Mouse (Mus musculus) myocyte (in vitro differentiated cells): Measurements from ENCODE around the gene Stk11.

Experiments
- CEBPB ChIP-seq: IDR thresholded peaks from 2 replicates; pipeline ENCODE4 v1.6.1; 2011; ENCODE audit warnings: mild to moderate bottlenecking, moderate library complexity; ENCODE audit not compliant: poor library complexity, insufficient read depth, severe bottlenecking
- MAX ChIP-seq: IDR thresholded peaks from one replicate; pipeline ENCODE4 v1.6.1; 2011; ENCODE audit warnings: low read depth, mild to moderate bottlenecking, control low read depth
- POLR2A ChIP-seq: IDR thresholded peaks from one replicate; pipeline ENCODE4 v1.6.1; 2011; ENCODE audit warnings: low read depth, mild to moderate bottlenecking, control low read depth, moderate library complexity; ENCODE audit not compliant: insufficient read length
- POLR2AphosphoS2 ChIP-seq: IDR thresholded peaks from one replicate; pipeline ENCODE4 v1.6.1; 2011; ENCODE audit warnings: low read depth, control low read depth; ENCODE audit not compliant: insufficient read length
- SRF ChIP-seq: IDR thresholded peaks from one replicate; pipeline ENCODE4 v1.6.1; 2011; ENCODE audit warnings: low read depth; ENCODE audit not compliant: control insufficient read depth, insufficient read length
- TCF12 ChIP-seq: IDR thresholded peaks from one replicate; pipeline ENCODE4 v1.6.1; 2011; ENCODE audit warnings: mild to moderate bottlenecking, control low read depth; ENCODE audit not compliant: poor library complexity, insufficient read depth, severe bottlenecking
- USF1 ChIP-seq: IDR thresholded peaks from one replicate; pipeline ENCODE4 v1.6.1; 2011; ENCODE audit warnings: low read depth, mild to moderate bottlenecking, control low read depth, moderate library complexity

GRCm38 (mm10) chr10:80070837-80071515, 44.6 kb upstream of the Stk11 start:
- no peak for TF ChIP-seq POLR2A
- 0 out of 2 replicates have a peak, but pooled peaks have one; percentile 40 for TF ChIP-seq CEBPB
- TF ChIP-seq SRF = no peak
- TF ChIP-seq USF1 = peak; percentile 65
- TF ChIP-seq MAX = no peak
- TF ChIP-seq TCF12 = peak; percentile 3
- TF ChIP-seq POLR2AphosphoS2 = no peak
